Mouse (Mus musculus): Measurements from ENCODE around the gene Ogdh.
"Not testable (repeated sequence)": the region's sequence is repeated elsewhere in the genome, so short reads cannot be mapped to it uniquely, and the experiment has no call there.

Ogdh gene

GRCm38 (mm10) chr11:6291401-6292115 lies at the start of gene Ogdh:
TSS of gene Ogdh (plus strand) at chr11:6291633.
- DNase-seq (ENCODE audit: low read depth, low spot score), result peak; percentile 99

DNA sequence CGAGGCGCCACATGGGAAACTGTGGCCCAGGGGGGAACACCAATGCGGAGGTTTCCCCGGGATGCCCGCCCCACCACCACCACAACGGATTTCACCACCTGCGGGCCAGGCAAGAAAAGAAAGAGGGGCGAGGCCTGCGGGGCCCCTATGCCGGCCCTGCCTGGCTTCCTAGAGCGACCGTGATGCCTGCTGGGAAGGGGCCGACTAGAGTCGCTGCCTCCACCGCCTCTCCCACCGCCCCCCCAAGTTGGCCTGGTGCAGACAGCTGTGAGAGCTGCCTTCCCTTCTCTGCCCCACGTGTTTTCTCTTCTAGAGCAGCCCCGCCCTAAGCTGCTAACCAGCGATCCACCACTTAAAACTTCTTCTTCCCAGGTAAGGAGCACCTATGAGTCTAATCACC lies 46.7 kb upstream of the Ogdh start:
- DNase-seq (ENCODE audit: low read depth, low spot score), result no peak

- no peak for DNase-seq (ENCODE audit: low read depth, low spot score)
Measured at GRCm38 (mm10) chr11:6252248-6252647, 39.2 kb upstream of the Ogdh start.

DNA sequence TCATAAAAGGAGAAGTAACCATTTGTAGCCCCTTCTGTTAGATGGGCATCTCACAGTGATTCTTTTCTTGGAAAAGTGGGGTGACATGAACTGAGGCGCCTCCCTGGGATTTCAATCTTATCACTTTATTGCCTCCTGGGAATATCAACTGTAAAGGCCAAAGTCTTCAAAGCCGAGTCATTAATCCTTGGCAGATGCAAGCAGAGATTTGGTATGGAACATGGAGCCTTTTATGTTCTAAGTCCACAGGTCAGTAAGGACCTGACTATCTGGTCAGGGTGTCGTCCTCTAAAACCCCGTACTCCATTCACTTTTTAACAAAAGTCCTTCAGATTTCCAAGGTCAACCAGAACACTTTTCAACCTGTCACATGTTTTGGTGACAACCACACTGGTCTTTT lies 38.6 kb upstream of the Ogdh start:
- no peak for DNase-seq (ENCODE audit: low read depth, low spot score)

DNA sequence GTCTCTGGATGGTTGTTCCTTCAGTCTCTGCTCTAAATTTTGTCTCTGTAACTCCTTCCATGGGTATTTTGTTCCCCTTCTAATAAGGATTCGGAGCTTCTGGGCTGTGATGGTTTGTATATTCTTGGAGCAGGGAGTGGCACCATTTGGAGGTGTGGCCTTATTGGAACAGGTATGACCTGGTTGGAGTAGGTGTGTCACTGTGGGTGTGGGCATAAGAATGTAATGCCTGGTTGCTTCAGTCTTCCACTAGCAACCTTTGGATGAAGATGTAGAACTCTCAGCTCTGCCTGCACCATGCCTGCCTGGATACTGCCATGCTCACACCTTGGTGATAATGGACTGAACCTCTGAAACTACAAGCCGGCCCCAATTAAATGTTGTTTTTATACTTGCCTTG lies 36.8 kb upstream of the Ogdh start:
- not testable (repeated sequence) for DNase-seq (ENCODE audit: low read depth, low spot score)

DNA sequence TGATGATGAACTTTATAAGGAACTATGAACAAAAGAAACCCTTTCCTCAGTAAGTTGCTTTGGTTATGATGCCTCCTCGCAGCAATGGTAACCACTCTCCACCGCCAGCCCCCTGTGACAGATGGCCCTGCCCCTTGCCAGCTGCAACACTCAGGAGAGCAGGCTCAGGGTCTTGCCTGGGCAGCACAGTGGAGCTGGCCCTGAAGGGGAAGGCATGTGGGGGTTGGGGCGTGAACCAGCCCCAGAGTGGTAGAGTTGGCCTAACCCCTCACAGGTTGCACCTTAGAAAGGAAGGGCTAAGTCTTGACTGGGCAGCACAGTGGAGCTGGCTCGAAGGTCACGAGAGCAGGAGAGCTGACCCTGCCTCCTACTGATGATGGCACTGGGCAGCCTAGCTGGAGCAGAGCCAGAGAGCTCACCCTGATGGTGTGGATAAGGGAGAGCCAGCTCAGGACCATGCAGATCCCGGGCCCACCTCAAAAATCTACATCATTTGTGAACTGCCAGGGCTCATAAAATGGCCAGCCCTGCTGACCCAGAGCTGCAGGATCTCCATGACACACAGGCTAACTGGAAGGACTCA lies 34.9 kb upstream of the Ogdh start:
- no peak for DNase-seq (ENCODE audit: low read depth, low spot score)

- DNase-seq (ENCODE audit: low read depth, low spot score), result no peak
Measured at GRCm38 (mm10) chr11:6259413-6259812, 32.0 kb upstream of the Ogdh start.

DNA sequence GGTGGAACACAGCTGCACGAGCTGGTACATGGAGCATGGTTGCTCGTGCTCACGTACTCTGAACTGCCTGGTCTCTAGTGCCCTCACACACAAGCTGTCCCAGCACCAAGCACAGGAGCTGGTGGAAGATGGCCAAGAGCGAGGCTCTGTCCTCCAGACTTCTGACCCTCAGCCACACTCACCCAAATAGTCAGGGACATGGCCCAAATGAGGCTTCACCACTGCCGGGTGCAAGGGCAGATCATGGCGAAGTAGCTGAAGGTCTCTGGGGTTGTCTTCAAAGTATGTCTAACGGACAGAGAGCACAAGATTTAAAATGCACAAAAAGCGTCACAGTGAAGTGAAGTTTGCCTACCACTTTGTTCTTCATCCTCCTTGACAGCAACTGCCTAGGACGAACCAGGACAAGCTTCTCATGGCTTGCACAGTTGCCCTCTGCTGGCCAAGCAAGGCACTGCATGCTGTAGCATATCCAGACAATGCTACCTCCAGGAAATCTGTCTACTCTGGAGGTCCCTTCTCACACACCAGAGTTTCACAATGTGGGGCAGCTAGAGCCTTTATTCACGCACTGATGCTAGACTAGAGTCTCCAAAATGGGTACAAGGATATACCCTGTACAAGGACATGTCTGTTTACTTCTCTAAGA lies 29.9 kb upstream of the Ogdh start:
- DNase-seq (ENCODE audit: low read depth, low spot score), result peak; percentile 73

DNA sequence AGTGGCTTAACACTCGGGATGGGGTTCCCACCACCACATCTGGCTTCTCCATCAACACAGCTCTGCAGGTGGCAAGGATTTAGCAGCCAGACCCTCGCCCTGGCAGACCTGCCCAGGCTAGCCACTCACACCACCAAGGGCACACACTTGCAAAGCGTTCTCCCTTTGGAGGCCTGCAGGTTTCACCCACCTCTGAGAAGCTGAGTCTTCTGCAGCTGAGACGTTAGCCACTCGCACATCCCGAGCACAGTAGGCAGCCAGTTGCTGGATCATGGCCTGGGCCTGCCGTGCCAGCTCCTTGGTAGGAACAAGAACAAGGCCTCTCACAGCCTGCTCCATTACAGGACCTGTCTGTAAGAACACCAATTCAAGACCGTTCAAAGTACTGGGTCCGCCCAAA lies 24.8 kb upstream of the Ogdh start:
- no peak for DNase-seq (ENCODE audit: low read depth, low spot score)

GRCm38 (mm10) chr11:6267320-6268254 lies 23.8 kb upstream of the Ogdh start, which contains the start of gene Ddx56:
TSS of gene Ddx56 (minus strand) at chr11:6267772.
- DNase-seq (ENCODE audit: low read depth, low spot score), result peak; percentile 96

- no peak for DNase-seq (ENCODE audit: low read depth, low spot score)
Measured at GRCm38 (mm10) chr11:6273607-6274006, 17.8 kb upstream of the Ogdh start.

DNA sequence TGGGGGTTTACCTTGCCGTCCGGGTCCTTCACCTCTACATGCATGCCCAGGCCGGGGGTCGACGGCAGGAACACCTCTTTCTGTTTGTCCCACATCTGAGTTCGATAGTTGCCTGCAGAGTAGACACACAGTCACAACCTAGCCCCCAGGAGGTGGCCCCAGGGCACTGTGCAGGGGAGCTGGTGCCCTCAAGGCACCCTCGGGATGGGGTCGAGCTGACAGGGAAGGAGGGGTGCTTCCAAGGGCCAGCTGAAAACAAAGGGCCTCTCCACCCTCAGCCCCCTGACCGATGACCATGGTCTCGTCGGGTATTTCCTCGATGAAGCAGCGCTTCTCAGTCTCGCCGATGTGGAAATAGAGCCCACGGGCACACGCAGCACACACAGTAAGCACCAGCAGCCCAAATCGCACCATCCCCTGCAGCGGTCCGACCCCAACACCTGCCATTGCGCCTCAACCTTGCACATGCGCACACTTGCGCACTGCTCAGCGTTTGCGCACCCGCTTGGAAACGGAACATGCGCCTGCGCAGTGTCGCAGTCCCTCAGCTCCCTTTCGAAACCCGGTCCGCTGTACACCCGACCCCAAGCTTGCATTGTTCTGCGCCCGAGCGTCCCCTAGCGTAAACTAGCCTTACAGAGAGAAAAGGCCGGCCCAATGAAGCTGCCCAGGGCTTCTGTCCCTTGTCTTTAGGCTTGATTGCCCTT lies 16.9 kb upstream of the Ogdh start, which contains the start of gene Tmed4:
Tmed4 (minus strand) TSS at position 484 of the 707 bp plus-strand sequence.
- peak; percentile 96 for DNase-seq (ENCODE audit: low read depth, low spot score)

GRCm38 (mm10) chr11:6275094-6275484 lies 16.3 kb upstream of the Ogdh start:
- no peak for DNase-seq (ENCODE audit: low read depth, low spot score)

DNA sequence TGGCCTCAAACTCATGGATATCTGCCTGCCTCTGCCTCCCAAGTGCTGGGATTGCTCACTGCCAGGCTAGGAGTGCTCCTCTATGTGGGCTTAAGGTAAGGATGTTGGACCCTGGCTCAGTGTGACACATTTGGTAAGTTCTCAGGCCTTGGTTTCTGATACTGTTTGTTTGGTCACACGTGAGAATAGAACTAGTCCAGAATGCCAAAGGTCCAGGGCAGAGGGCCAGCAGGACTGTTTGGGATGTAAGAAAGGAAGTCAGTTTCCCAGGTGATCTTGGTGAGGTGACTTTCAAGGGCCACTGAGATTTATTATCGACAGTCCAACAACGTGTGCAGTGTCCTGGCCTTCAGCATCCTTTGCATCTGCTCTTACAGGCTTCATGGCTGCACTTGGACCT lies 15.0 kb upstream of the Ogdh start:
- no peak for DNase-seq (ENCODE audit: low read depth, low spot score)

DNA sequence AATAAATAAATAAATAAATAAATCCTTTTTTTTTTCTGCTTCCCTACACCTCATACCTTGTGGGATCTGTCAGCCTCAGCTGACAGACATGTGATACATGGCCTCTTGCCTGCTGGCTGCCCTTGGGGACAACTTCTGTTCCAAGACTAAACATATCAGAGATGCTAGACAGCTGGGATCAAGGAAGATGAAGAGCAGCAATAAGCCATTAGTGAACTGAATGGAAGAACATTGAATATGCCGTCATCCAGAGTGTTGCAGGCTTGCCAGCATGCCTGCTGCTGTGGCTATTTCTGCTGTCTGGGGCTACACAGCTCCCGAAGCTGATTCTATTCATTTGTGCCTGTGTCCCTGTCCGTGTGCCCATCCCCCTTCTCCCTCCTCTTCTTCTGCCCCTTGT lies 8.5 kb upstream of the Ogdh start:
- DNase-seq (ENCODE audit: low read depth, low spot score), result no peak

DNA sequence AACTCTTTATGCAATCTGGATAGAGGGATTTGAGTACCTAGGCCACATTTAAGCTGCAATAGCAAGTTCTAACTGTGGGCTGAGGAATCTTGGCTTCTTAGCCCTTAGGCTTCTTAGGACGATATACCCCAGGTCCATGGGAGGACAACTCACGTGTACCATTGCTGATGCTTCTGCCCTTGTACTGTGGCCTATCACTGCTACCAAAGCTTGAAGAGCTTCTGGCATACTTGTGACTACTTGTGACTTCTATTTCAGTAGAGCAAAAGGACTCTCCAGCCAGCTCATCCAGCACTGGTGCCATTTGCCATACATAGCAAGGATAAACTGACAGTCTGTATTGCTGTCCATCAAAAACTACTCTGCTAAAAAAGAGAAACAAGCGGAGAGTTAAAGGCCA lies 1.3 kb upstream of the Ogdh start:
- no peak for DNase-seq (ENCODE audit: low read depth, low spot score)

GRCm38 (mm10) chr11:6290883-6291282 lies 550 bp upstream of the Ogdh start:
- DNase-seq (ENCODE audit: low read depth, low spot score), result peak; percentile 16

GRCm38 (mm10) chr11:6292116-6292987 lies 919 bp downstream of the Ogdh start:
- DNase-seq (ENCODE audit: low read depth, low spot score), result peak; percentile 92

DNA sequence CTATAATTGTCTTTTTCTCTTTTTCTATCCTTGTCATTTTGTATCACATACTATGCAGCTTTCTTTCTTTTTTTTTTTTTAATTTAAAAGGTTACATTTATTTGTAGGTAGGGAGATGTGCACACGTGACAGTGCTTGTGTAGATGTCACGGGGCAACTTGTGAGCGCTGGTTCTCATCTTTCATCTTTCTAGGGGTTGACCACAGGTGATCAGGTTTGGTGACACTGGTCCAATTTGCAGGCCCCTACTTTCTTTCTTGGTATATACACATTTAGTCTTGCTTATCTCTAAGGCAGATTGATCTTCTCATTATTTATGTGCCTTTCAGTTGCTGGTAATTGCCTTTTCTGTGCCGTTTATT lies 1.5 kb downstream of the Ogdh start:
- no peak for DNase-seq (ENCODE audit: low read depth, low spot score)

DNA sequence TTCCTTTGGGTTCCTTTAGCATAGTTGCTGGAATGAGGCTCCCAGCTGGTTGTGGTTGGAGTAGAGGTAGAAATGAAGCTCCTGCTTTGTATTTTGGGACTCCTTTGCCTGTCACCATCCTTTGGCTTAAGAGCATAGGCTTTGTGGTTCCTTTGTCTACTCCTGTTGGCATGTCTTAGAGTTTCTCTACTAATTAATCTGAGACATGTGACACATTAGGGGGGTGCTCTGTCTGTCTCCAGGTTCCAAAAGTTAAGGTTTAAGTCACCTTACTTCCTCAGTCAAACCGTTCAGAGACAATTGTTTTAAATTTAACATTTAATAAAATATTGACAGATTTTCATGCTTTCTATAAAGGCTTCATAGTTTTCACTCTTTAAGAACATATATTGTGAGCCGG lies 2.2 kb downstream of the Ogdh start:
- no peak for DNase-seq (ENCODE audit: low read depth, low spot score)
